Mouse (Mus musculus) MN1 (cell line): ENCODE results near the gene Zmiz2.
"Not testable (repeated sequence)": the region's sequence is repeated elsewhere in the genome, so short reads cannot be mapped to it uniquely, and the experiment has no call there.

Experiments
- DNase-seq: peaks from one replicate; pipeline ENCODE4 v3.0.0-alpha.2; 2016; ENCODE audit warnings: low spot score

Zmiz2 gene

DNA sequence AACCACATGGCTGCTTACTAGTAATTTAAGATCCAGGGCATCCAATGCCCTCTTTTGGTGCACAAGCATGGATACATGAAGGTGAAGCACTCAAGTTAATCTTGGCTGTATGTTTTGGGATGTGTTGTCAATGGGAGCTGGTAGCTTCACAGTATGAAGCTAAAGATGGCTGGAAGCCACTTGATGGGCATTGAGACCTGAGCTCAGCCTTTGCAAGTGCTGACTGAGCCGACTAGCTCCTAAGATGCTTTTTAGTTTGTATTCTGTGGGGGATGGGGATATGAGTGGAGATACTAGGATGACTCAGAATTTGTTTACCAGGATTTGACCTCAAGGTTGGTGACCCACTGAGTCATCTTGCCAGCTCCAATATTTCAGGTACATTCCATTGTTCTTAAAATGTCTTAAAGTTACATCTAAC, 31.4 kb downstream of the Zmiz2 start:
- no peak for DNase-seq

DNA sequence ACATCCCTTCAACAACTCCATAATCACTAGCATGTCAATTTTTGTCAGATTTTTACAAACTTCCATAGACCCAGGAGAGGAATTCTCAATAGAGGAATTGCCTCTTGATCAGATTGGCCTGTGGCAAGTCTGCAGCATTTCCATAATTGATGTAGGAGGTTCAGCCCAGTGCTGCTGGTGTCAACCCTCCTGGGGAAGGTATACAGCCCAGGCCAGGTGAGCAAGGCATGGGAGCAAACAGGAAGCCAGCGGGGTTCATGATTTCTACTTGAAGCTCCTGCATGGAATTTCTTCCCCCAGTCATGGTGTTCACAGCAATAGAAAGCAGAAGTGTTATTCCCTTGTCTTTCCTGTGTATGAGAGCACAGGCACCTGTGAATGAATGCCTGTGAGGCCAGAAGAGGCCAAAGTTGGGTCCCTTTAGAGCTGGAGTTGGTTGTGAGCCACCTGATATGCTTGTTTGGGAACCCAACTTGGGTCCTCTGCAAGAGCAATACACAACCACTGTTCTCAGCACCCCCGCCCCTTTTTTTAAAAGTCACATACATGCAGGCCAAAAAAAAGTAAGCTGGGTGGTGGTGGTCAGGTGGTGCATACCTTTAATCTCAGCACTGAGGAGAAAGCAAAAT, 32.0 kb downstream of the Zmiz2 start:
- no peak for DNase-seq

DNA sequence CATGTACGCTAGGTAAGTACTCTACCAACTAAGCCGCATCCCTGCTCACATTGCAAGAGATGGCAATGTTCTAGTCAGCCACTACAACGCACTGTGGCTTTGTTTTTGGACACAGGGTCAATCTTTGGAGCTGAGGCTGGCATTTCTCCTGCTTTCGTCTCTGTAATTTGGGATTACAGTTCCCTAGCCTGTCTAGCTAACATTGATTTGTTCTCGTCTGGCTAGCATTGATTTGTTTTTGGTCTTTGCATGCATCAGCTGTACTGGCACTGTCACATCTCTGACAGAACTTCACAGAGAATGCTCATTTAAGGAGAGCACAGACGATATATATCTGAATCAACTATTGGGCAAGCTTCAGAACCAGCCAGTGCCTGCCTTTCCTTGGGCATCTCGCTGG, 41.3 kb downstream of the Zmiz2 start:
- no peak for DNase-seq

DNA sequence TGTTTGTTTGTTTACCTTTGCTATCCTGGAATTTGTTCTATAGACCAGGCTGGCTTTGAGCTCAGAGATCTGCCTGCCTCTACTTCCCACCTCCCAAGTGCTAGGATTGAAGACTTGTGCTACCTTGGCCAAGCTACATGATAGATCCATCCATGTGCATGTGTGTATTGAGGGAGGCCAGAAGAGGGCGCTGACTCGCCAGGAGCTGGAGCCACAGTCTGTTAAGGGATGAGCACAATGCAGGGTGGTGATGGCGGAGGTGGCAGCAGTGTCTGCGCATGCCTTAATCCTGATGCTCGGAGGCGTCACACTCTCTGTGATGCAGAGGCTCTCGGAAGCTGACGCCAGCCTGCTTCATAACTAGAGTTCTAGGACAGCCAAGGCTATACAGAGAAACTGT, 47.6 kb downstream of the Zmiz2 start:
- peak; percentile 59 for DNase-seq

DNA sequence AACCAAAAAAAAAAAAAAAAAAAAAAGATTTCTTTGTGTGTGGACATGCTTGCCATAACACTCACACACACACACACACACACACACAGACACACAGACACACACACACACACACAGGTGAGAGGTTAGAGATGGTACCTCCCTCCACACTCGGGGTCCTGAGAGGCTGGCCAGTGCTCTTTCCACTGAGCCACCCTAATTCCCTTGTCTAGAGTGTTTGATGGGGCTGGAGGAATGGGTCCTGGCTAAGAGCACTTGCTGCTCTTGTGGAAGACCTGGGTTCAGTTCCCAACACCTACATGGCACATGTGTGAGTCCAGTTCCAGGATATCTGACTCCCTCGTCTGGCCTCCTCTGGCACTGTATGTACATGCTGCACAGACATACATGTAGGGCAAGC, 48.8 kb downstream of the Zmiz2 start:
- DNase-seq: no peak

DNA sequence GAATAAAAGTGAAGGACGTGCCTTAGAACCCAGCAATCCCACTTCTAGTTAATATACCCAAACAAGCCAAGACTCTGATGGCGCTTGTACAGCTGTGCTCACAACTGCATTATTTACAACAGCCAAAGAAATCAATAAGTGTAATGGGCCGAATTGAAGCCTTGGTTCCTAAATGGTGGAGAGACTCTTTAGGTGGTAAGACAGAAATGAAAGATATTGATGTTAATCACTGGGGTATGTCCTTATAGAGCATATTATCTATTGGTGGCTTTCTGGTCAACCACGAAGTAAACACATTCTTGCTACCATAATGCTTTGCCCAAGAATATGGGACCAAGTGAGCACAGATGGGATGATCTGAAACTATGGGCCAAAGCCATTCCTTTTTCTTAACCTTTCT, 51.3 kb downstream of the Zmiz2 start:
- DNase-seq: no peak

DNA sequence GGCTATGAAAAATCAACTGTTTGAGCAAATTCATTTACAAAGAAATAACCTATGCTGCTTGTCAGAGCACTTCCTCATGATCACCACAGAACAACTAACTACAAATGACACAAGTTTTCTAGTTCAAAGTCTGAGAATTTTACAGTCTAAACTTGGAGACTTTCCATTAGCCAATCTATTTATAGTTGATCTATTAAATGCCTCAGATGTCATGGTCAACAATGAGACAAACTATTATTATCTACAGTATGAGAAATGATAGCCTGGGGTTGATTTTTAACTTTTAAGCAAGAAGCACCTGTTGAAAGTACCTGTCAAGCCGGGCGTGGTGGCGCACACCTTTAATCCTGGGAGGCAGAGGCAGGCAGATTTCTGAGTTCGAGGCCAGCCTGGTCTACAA, 53.7 kb downstream of the Zmiz2 start:
- no peak for DNase-seq

DNA sequence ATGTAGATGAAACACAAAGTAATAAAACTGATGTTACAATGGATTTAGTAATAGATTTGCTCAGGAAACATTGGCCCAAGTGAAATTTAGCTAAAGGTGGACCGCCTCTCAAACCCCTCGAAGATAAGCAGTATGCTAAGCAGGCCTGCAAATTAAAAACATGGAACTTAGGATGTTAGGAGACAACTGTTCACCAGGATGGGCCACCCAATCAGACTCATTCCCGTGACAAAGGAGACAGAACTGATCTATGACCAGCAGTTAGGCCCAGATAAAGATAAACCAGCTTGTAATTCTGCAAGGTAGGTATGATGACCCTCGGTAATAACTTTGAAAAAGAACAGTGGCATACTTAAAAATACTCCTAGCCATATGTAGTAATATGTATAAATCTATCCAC, 54.2 kb downstream of the Zmiz2 start:
- peak; percentile 30 for DNase-seq

DNA sequence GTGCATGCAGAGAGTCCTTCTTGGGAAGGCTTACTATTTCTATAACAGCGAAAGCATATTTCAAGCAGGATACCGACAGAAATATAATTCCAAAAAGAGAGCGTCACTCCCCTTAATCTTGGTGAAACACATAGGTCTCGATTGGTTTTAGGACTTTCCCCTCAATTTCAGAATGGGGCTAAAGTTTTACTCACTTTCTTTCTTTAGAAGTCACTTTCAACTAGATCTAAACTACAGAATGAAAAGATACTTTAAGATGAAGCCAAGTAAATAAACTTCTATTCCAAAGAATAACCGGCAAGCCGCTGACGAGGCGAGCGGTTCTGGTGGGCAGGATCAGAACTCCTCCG, 54.8 kb downstream of the Zmiz2 start:
- no peak for DNase-seq

DNA sequence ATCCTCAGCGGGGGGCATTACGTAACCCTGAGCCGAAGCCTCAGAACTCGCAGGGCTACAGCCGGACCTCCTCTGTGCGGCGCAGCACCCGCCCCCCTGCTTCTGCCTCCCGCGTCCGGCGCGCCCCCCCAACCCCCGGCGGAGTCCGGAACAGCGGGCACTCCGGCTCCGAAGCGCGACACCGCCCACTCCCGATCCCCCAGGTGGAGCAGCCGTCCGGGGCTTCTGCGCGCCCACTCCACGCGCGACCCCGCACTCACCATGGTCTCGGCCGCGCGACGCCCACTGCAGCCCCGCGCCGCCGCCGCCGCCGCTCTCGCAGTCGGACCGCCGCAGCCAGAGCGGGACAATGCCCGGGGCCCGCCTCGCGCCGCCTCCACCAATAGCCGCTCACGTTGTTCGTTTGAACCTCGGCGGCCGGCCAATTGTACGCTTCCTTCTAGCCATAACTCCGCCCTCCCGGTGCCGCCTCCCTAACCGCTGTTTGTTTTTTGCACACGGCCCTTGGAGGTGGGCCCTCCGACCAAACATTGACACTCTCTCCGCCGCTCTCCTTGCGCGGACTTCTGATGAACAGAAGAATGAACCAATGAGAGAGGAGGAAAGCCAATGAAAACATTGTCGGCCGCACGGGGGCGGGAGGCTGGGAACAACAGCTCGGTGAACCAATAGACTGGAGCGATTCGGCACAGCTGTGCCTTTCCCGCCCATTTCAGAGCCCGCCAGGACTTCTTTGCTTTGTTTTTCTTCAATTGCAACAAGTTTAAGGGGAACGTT, 55.4 kb downstream of the Zmiz2 start, which contains the start of gene H2afv:
Gene H2afv (minus strand): TSS at position 367 of the 777 bp plus-strand sequence.
- peak; percentile 100 for DNase-seq

DNA sequence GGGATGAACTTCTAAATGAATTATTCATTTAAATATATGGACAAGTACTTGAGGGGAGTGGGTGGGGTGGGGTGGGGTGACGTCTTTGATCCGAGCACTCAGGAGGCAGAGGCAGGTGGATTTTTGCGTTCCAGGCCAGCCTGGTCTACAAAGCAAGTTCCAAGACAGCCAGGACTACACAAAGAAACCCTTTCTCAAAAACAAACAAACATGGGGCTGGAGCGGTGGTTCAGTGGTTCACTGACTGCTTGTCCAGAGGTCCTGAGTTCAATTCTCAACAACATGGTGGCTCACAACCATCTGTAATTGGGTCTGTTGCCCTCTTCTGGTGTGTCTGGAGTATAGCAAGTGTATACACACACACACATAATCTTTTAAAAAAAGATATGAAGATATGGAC, 56.6 kb downstream of the Zmiz2 start:
- DNase-seq: no peak

DNA sequence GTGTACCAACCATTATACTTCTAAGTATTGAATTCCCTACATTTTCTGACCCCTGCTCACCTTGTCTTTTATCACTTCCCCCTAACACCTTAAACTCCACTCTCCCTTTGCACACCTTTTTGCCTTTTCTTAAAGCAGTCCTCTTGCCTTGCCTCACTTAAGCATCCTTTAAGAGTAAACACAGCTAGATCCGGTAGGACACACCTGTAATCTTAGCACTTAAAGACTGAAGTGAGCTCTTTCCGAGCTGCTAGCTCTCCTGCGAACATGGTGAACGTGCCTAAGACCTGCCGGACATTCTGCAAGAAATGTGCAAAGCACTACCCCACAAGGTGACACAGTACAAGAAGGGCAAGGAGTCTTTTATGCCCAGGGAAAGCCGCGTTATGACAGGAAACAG, 57.1 kb downstream of the Zmiz2 start:
- no peak for DNase-seq

DNA sequence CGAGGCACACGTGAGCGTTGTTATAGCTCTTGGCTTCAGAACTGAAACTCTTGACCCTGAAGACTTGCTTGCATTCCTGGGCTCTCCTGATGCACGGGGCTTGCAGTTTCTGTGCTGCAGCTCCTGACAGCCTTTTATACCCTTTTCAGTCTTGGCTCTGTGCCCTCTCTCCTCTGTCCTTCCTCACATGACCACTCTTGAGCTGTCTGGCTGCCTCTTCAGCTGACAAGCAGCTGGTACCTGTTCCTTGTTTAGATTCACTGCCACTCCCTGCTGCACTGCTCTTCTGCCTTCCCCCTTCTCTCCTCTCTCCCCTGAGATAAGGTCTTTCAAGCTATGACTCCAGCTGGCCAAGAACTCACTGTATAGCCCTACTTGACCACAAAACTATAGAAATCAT, 58.6 kb downstream of the Zmiz2 start:
- DNase-seq: peak; percentile 70

DNA sequence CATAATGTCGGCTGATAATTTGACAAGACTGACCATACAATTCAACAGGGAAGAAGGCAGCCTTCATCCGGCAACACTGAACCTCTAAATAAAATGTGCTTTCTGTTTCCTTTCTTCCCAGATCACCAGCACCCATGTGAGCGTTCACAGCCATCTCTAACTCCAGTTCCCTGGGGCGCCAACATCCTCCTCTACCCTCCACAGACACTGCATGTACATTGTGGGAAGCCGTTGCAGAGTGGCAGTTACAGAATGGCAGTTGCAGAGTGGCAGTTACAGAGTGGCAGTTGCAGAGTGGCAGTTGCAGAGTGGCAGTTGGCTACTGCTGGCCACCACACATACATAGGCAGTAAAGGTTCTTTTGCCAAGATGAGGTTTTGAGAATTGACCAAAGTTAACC, 59.3 kb downstream of the Zmiz2 start:
- not testable (repeated sequence) for DNase-seq
